19 mouse cellular contexts compared by ENCODE assay signal in the genomic region with DNA sequence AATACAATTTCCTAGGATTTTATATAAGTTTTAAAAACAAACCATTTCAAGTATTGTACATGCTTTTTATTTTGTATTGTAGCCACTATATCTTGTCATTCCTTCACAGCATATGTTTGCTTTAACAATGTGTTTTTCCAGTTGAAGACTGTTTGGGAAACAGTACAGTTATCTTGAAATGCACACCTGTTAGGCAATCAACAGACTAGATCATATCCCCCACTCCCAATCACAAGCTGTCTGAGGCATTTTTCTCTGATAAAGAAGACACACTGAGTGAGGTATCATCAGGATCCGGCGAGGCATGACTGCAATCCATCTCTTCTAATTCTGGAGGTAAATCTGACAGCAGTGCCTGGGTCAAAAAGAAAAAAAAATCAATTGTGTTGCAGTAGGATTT. TPM values are rescaled to one million over a fixed set of nuclear protein-coding genes. Genes with fewer than 3 reads are reported as not detected.
DNase-seq lines count a peak whose midpoint lies in the region; TF ChIP-seq lines count a peak whose summit lies in the region.
"Had no signal": no experiment of that assay in that cellular context is flagged by ENCODE, and none has a peak within 500 bp of the region (broad histone marks: within the 10 kb centered on the region; RNA-seq: fewer than 3 reads in every experiment).

No protein-coding gene starts in this region.

- H3K79me2 ChIP-seq in MEL (ENCODE audit: control insufficient read depth, insufficient read depth, low read length, poor library complexity) = no peaks in the 10 kb centered on the region

- H3K4me3 ChIP-seq in MEL (ENCODE audit: control insufficient read depth in 1 of 2, insufficient read depth in 1 of 2, low read depth in 2 of 2, low read length in 2 of 2) = no peak overlapping the region

- no peaks in the 10 kb centered on the region; a peak in 1 of 4 replicates for H3K36me3 ChIP-seq in MEL (ENCODE audit: control insufficient read depth in 1 of 2, insufficient read depth in 2 of 2, low read length in 2 of 2)
- H3K36me3 ChIP-seq: G1E had no signal

- DNase-seq in MEL (ENCODE audit: low read depth, low spot score) = no peak
- DNase-seq in cerebellum, adult 8-10 months = no peak
- DNase-seq: adrenal gland, adult 2 months; adrenal gland, adult 8-10 months; adrenal gland, postnatal 10 days; adrenal gland, postnatal 14 days; adrenal gland, postnatal 25 days; adrenal gland, postnatal 36 days; B cell, adult 2 months; cerebellum, adult 11 months; cerebellum, adult 11-12 months; cerebellum, adult 18-20 months; cerebellum, adult 2 months; cerebellum, adult 9-10 months had no signal

- no peak for TF ChIP-seq POLR2A in MEL (IDR thresholded peaks at IDR 0.05; ENCODE audit: control insufficient read depth in 1 of 2, insufficient read depth in 1 of 2, low read depth in 1 of 2, low read length in 2 of 2, poor library complexity in 1 of 2)

- H3K4me1 ChIP-seq in MEL (ENCODE audit: control insufficient read depth in 1 of 2, insufficient read depth in 2 of 2, low read length in 2 of 2) = peaks cover 0 to 3% of the 10 kb centered on the region in 2 experiments; a peak in 2 of 4 replicates

- no peak overlapping the region for H3K27ac ChIP-seq in MEL (ENCODE audit: control insufficient read depth, low read depth, low read length)

- TF ChIP-seq EP300 in MEL (IDR thresholded peaks at IDR 0.05; ENCODE audit: low read depth in 1 of 2, low read length in 2 of 2) = peak; percentile 38 to 67; a peak in 3 of 4 replicates

- no peaks in the 10 kb centered on the region for H3K9me3 ChIP-seq in MEL (replicated peaks; ENCODE audit: insufficient read depth, low read length)
- H3K9me3 ChIP-seq: G1E had no signal

- TF ChIP-seq CTCF in MEL (IDR thresholded peaks at IDR 0.05 in 2 of 3, conservative IDR thresholded peaks at IDR 0.05 in 1 of 3; ENCODE audit: control insufficient read depth in 1 of 3, insufficient read depth in 1 of 3, low read depth in 2 of 3, low read length in 3 of 3, poor library complexity in 1 of 3, severe bottlenecking in 1 of 3) = no peak

- H3K9ac ChIP-seq in MEL (ENCODE audit: control insufficient read depth, low read depth, low read length, poor library complexity, severe bottlenecking) = no peak overlapping the region

- no peak for TF ChIP-seq RAD21 in MEL (IDR thresholded peaks at IDR 0.05; ENCODE audit: low read depth, low read length)

- no peaks in the 10 kb centered on the region for H3K27me3 ChIP-seq in MEL (ENCODE audit: control insufficient read depth in 1 of 2, insufficient read depth in 2 of 2, low read length in 2 of 2)
- H3K27me3 ChIP-seq: CH12.LX had no signal

TF ChIP-seq in MEL, 35 proteins besides CTCF, POLR2A, EP300 and RAD21:
- TF ChIP-seq KAT2A (conservative IDR thresholded peaks at IDR 0.05; ENCODE audit: low read depth, low read length) = no peak
- peak; percentile 40; the same call in 1 of the 2 replicates for TF ChIP-seq GATA1 (IDR thresholded peaks at IDR 0.05; ENCODE audit: low read depth, low read length)
- TF ChIP-seq MEF2A (IDR thresholded peaks at IDR 0.05; ENCODE audit: extremely low read depth, insufficient replicate concordance, low read depth, low read length, poor library complexity, severe bottlenecking) = no peak
- 0 out of 2 replicates have a peak, but pooled peaks have one; percentile 22 for TF ChIP-seq ETS1 (IDR thresholded peaks at IDR 0.05; ENCODE audit: low read depth, low read length)
- TF ChIP-seq ZNF384 (IDR thresholded peaks at IDR 0.05; ENCODE audit: low read depth, low read length) = no peak
- TF ChIP-seq TCF12 (IDR thresholded peaks at IDR 0.05; ENCODE audit: low read depth, low read length) = peak; percentile 73
TF ChIP-seq in MEL: peak in this region for 3.

RNA-seq across cellular contexts. Expression of a gene that starts 39.3 kb away (rescaled TPM):
- 0.13 TPM in 1 of 2 replicates, not detected in the other for total RNA-seq in MEL (2012; rRNA removed)
- not detected for polyA plus RNA-seq in MEL (2012; ENCODE audit: insufficient read depth in 1 of 2, insufficient read length in 2 of 2, low read depth in 1 of 2, low replicate concordance in 2 of 2, missing spikeins in 1 of 2)
- total RNA-seq: CH12.LX, G1E had no signal
- polyA plus RNA-seq: activated CD4-positive, CD25-positive, alpha-beta regulatory T cell, adult 4 months; adrenal gland, adult 2 months; C2C12; CD4-positive, CD25-positive, alpha-beta regulatory T cell, adult 4 months; G1E had no signal
